Mouse (Mus musculus) layer of hippocampus, adult 18-20 months (tissue): ENCODE results near the gene Clec18a. TPM values are rescaled to one million over a fixed set of nuclear protein-coding genes. Genes with fewer than 3 reads are reported as not detected.

Source experiments
- microRNA-seq, 2 experiments: library from miRNA; unstranded; fragments of <30 nt; microRNA quantifications; one replicate each; pipeline ENCODE4 v1.2.0; 2021
- total RNA-seq, 2 experiments: library from RNA; stranded (reverse); gene quantifications; 2 replicates each; pipeline ENCODE4 v1.2.3; 2021

Clec18a gene
- total RNA-seq, 2 experiments from 2014 or later = 1.6 to 2.2 TPM

Small RNA genes lying within 50 kb of the gene (microRNA-seq; reads per million reads assigned to microRNA genes)
- gene Gm24103 (0 reads per million in 2 experiments), gene Mir3473d (0.25 to 0.98 reads per million in 2 experiments)

Other genes with a start within 250 kb of the Clec18a start
- gene Cog4, start 245.8 kb downstream of the Clec18a start, total RNA-seq = 10 to 100 TPM; 60.9 to 61.3 TPM
- gene Sf3b3, start 245.6 kb downstream of the Clec18a start, total RNA-seq = 10 to 100 TPM; 69.7 to 71.3 TPM
- gene Fuk, start 189.9 kb downstream of the Clec18a start, total RNA-seq = 10 to 100 TPM; 22.3 to 22.4 TPM
- gene St3gal2, start 172.5 kb downstream of the Clec18a start, total RNA-seq = 100 to 1,000 TPM; 101 to 103 TPM
- gene Ddx19a, start 94.6 kb downstream of the Clec18a start, total RNA-seq = 10 to 100 TPM; 26.5 to 28.6 TPM
- gene Ddx19b, start 60.7 kb downstream of the Clec18a start, total RNA-seq = 10 to 100 TPM; 15.6 to 17.7 TPM
- gene Aars, start 59.3 kb downstream of the Clec18a start, total RNA-seq = 10 to 100 TPM; 82.2 to 91.4 TPM
- gene Exosc6, start 36.1 kb downstream of the Clec18a start, total RNA-seq = not detected
- 10 to 100 TPM; 24.3 to 27.0 TPM for gene Pdpr, start 2.2 kb upstream of the Clec18a start, total RNA-seq
- gene Glg1, start 166.8 kb upstream of the Clec18a start, total RNA-seq = 100 to 1,000 TPM; 139 to 143 TPM
- gene Rfwd3, start 207.8 kb upstream of the Clec18a start, total RNA-seq = 10 to 100 TPM; 24.2 to 25.0 TPM
- gene Mlkl, start 245.8 kb upstream of the Clec18a start, total RNA-seq = under 1 TPM; 0.20 TPM